Mouse (Mus musculus) ES-Bruce4 (cell line): ENCODE measurements at regions not wholly inside any gene's neighbourhood (a gene's known extent, or its start where the extent isn't known, plus 50 kb on each side); places are given as distances from the start of the nearest gene placed in this dataset.

Experiments
- CTCF ChIP-seq: IDR thresholded peaks from one replicate; pipeline ENCODE4 v1.8.1; 2011; ENCODE audit warnings: low read depth, low read length
- POLR2A ChIP-seq: IDR thresholded peaks from one replicate; pipeline ENCODE4 v1.8.1; 2011; ENCODE audit warnings: low read length; ENCODE audit not compliant: insufficient read depth

- no peak for TF ChIP-seq CTCF
- TF ChIP-seq POLR2A, result no peak
These were observed 80.0 kb upstream of the Foxk1 start for GRCm38 (mm10) chr5:142321316-142321715.
